Mouse (Mus musculus): Measurements from ENCODE around the gene Olfr178. TPM values are rescaled to one million over a fixed set of nuclear protein-coding genes. Genes with fewer than 3 reads are reported as not detected.
A peak's percentile ranks its signal among the peaks of the same experiment; 100 is the strongest.

The Olfr178 gene
- not detected for total RNA-seq (2021)
- long read RNA-seq, experiment 1, result 0 reads
- long read RNA-seq, experiment 2, result 0 reads

GRCm38 (mm10) chr16:58891963-58892362 is at the start of gene Olfr178:
Gene Olfr178, minus strand, starts transcription at chr16:58892063.
- Histone ChIP-seq H3K4me3 (no peak within 1 kb of the TSS), H3K27ac (no peak within 1 kb of the TSS)
- no peak for TF ChIP-seq CTCF (conservative IDR thresholded peaks at IDR 0.05)
- no peak for DNase-seq (ENCODE audit: low spot score in 2 of 2)

GRCm38 (mm10) chr16:58929292-58929691 is 37.4 kb upstream of the Olfr178 start, which contains the start of gene Olfr180:
Gene Olfr180, minus strand, starts transcription at chr16:58929392.
- no peak within 1 kb of the TSS for H3K4me3 ChIP-seq
- no peak within 1 kb of the TSS for H3K27ac ChIP-seq
- DNase-seq (ENCODE audit: low spot score in 2 of 2), result no peak
- TF ChIP-seq CTCF (conservative IDR thresholded peaks at IDR 0.05), result no peak

GRCm38 (mm10) chr16:58928655-58929054 is 36.8 kb upstream of the Olfr178 start, which contains the start of gene Olfr181:
Gene Olfr181, minus strand, starts transcription at chr16:58928755.
- no peak for DNase-seq (ENCODE audit: low spot score in 2 of 2)
- no peak for TF ChIP-seq CTCF (conservative IDR thresholded peaks at IDR 0.05)
- H3K27ac ChIP-seq, result no peak within 1 kb of the TSS
- H3K4me3 ChIP-seq, result no peak within 1 kb of the TSS

GRCm38 (mm10) chr16:58884416-58884815 is 7.4 kb downstream of the Olfr178 start:
- Histone ChIP-seq H3K27ac (no peak overlapping the region), H3K4me3 (no peak overlapping the region)
- DNase-seq (ENCODE audit: low spot score in 2 of 2), result peak in 1 of 2 experiments; percentile 3
- no peak for TF ChIP-seq CTCF (conservative IDR thresholded peaks at IDR 0.05)

- Histone ChIP-seq H3K27ac (no peak within 1 kb of the TSS), H3K4me3 (no peak within 1 kb of the TSS)
- TF ChIP-seq CTCF (conservative IDR thresholded peaks at IDR 0.05), result no peak
- no peak for DNase-seq (ENCODE audit: low spot score in 2 of 2)
Measured at GRCm38 (mm10) chr16:58874668-58875067, 17.2 kb downstream of the Olfr178 start, which contains the start of gene Olfr177. Gene Olfr177, minus strand, starts transcription at chr16:58874768.

- TF ChIP-seq CTCF (conservative IDR thresholded peaks at IDR 0.05), result no peak
- Histone ChIP-seq H3K27ac (no peak overlapping the region), H3K4me3 (no peak overlapping the region)
- no peak for DNase-seq (ENCODE audit: low spot score in 2 of 2)
Measured at GRCm38 (mm10) chr16:58861479-58861878, 30.4 kb downstream of the Olfr178 start.

GRCm38 (mm10) chr16:58860032-58860737 is 31.7 kb downstream of the Olfr178 start:
- no peak for TF ChIP-seq CTCF (conservative IDR thresholded peaks at IDR 0.05)
- no peak overlapping the region for H3K27ac ChIP-seq
- no peak overlapping the region for H3K4me3 ChIP-seq
- no peak for DNase-seq (ENCODE audit: low spot score in 2 of 2)

Other genes starting within 250 kb of the Olfr178 start
- 10 to 100 TPM; 48.8 to 58.6 TPM for gene Cpox, start 221.8 kb downstream of the Olfr178 start, total RNA-seq (2021)
- gene Gpr15, start 173.0 kb downstream of the Olfr178 start, total RNA-seq (2021), result not detected
- gene Cldnd1, start 164.2 kb downstream of the Olfr178 start, total RNA-seq (2021), result 10 to 100 TPM; 86.0 to 92.5 TPM
- not detected for gene Olfr172, start 128.9 kb downstream of the Olfr178 start, total RNA-seq (2021)
- gene Olfr173, start 91.8 kb downstream of the Olfr178 start, total RNA-seq (2021), result not detected
- not detected for gene Olfr175-ps1, start 65.3 kb downstream of the Olfr178 start, total RNA-seq (2021)
- not detected for gene Olfr177, start 17.3 kb downstream of the Olfr178 start, total RNA-seq (2021)
- gene Olfr181, start 36.7 kb upstream of the Olfr178 start, total RNA-seq (2021), result not detected
- gene Olfr180, start 37.3 kb upstream of the Olfr178 start, total RNA-seq (2021), result not detected
- not detected for gene Olfr183, start 103.3 kb upstream of the Olfr178 start, total RNA-seq (2021)
- not detected for gene Olfr186, start 138.2 kb upstream of the Olfr178 start, total RNA-seq (2021)
- not detected for gene Olfr187, start 147.7 kb upstream of the Olfr178 start, total RNA-seq (2021)
- not detected for gene Olfr190, start 185.9 kb upstream of the Olfr178 start, total RNA-seq (2021)
- gene Olfr191, start 197.8 kb upstream of the Olfr178 start, total RNA-seq (2021), result not detected
- not detected for gene Olfr193, start 219.8 kb upstream of the Olfr178 start, total RNA-seq (2021)
- not detected for gene Olfr194, start 229.0 kb upstream of the Olfr178 start, total RNA-seq (2021)